Comparison of ENCODE assay signal across 9 mouse cellular contexts in genomic region chr8:107824640-107825039, GRCm38 (mm10).
DNase-seq lines count a peak whose midpoint lies in the region; ATAC-seq and TF ChIP-seq lines count a peak whose summit lies in the region.
"Had no signal": no experiment of that assay in that cellular context is flagged by ENCODE, and none has a peak within 500 bp of the region (broad histone marks: within the 10 kb centered on the region; RNA-seq: fewer than 3 reads in every experiment).

No protein-coding gene starts in this region.

- H3K9me3 ChIP-seq in kidney, embryonic 15.5 days (replicated peaks), result no peaks in the 10 kb centered on the region
- no peaks in the 10 kb centered on the region for H3K9me3 ChIP-seq in forebrain, embryonic 15.5 days
- H3K9me3 ChIP-seq in liver, embryonic 14.5 days (ENCODE audit: control insufficient read depth, low read length), result no peaks in the 10 kb centered on the region
- H3K9me3 ChIP-seq: liver, embryonic 15.5 days had no signal

- H3K36me3 ChIP-seq in kidney, embryonic 15.5 days, result no peaks in the 10 kb centered on the region
- no peaks in the 10 kb centered on the region for H3K36me3 ChIP-seq in kidney, adult 2 months (ENCODE audit: control insufficient read depth, insufficient read depth, low read length)
- H3K36me3 ChIP-seq in forebrain, embryonic 15.5 days, result no peaks in the 10 kb centered on the region
- H3K36me3 ChIP-seq in liver, embryonic 14.5 days (replicated peaks; ENCODE audit: control insufficient read depth, insufficient read depth, low read depth), result no peaks in the 10 kb centered on the region
- H3K36me3 ChIP-seq: liver, embryonic 15.5 days had no signal

- TF ChIP-seq CTCF in kidney, adult 2 months (conservative IDR thresholded peaks at IDR 0.05; ENCODE audit: insufficient read depth, insufficient read length, low read depth, low read length), result no peak
- TF ChIP-seq CTCF in liver, embryonic 14.5 days (IDR thresholded peaks at IDR 0.05; ENCODE audit: low read depth), result 0 out of 2 replicates have a peak, but pooled peaks have one; percentile 2

- peaks cover 30% of the 10 kb centered on the region for H3K4me1 ChIP-seq in kidney, embryonic 15.5 days
- H3K4me1 ChIP-seq in kidney, adult 2 months (ENCODE audit: control insufficient read depth, insufficient read depth, low read length), result no peaks in the 10 kb centered on the region
- peaks cover 22% of the 10 kb centered on the region for H3K4me1 ChIP-seq in forebrain, embryonic 15.5 days
- H3K4me1 ChIP-seq in liver, embryonic 14.5 days (replicated peaks; ENCODE audit: control insufficient read depth in 2 of 2, insufficient read depth in 2 of 2, low read length in 1 of 2), result 0 out of 4 replicates have a peak, but pooled peaks cover 0 to 2% of the 10 kb centered on the region in 2 experiments
- H3K4me1 ChIP-seq: liver, embryonic 15.5 days had no signal

- peak overlapping the region; percentile 19 for H3K4me3 ChIP-seq in kidney, embryonic 15.5 days (replicated peaks)
- no peak overlapping the region for H3K4me3 ChIP-seq in kidney, adult 2 months (ENCODE audit: insufficient read depth, low read depth, low read length)
- H3K4me3 ChIP-seq in forebrain, embryonic 15.5 days, result peak overlapping the region; percentile 19
- H3K4me3 ChIP-seq in liver, embryonic 14.5 days (ENCODE audit: insufficient read depth in 1 of 2, low read depth in 2 of 2, low read length in 2 of 2), result no peak overlapping the region
- H3K4me3 ChIP-seq: liver, embryonic 15.5 days had no signal

- no peak for DNase-seq in kidney, adult 2 months
- peak; percentile 33 for DNase-seq in brain, adult 2 months (ENCODE audit: low read depth, low spot score)
- no peak for DNase-seq in liver, embryonic 14.5 days (ENCODE audit: low read depth in 3 of 3, low spot score in 3 of 3)
- no peak for DNase-seq in testis, postnatal 14 days (ENCODE audit: low spot score)
- no peak for DNase-seq in cerebellum, adult 9-11 months
- DNase-seq in ovary, adult 18-20 months (ENCODE audit: low spot score), result no peak

- 4% methylated on average over 14 of the region's 14 CpGs for WGBS in kidney, embryonic 15.5 days
- WGBS in kidney, adult 2 months, result 5% methylated on average over 14 of the region's 14 CpGs
- WGBS in forebrain, embryonic 15.5 days, result 0% methylated on average over 14 of the region's 14 CpGs
- WGBS in liver, embryonic 14.5 days (ENCODE audit: insufficient replicate concordance), result 8% methylated on average over 14 of the region's 14 CpGs

- H3K27ac ChIP-seq in kidney, embryonic 15.5 days, result no peak overlapping the region
- H3K27ac ChIP-seq in kidney, adult 2 months (ENCODE audit: insufficient read depth, low read depth, low read length), result no peak overlapping the region
- no peak overlapping the region for H3K27ac ChIP-seq in forebrain, embryonic 15.5 days (replicated peaks)
- no peak overlapping the region for H3K27ac ChIP-seq in liver, embryonic 14.5 days
- H3K27ac ChIP-seq: liver, embryonic 15.5 days had no signal

- 0 out of 2 replicates have a peak overlapping the region, but pooled peaks have one; percentile 21 for H3K9ac ChIP-seq in kidney, embryonic 15.5 days
- H3K9ac ChIP-seq in forebrain, embryonic 15.5 days (replicated peaks), result peak overlapping the region; percentile 29
- no peak overlapping the region for H3K9ac ChIP-seq in liver, embryonic 14.5 days (replicated peaks)
- H3K9ac ChIP-seq: liver, embryonic 15.5 days had no signal

- H3K27me3 ChIP-seq in kidney, embryonic 15.5 days, result peaks cover 3% of the 10 kb centered on the region
- H3K27me3 ChIP-seq in kidney, adult 2 months (replicated peaks; ENCODE audit: control insufficient read depth, insufficient read depth, low read length), result no peaks in the 10 kb centered on the region
- peaks cover 8% of the 10 kb centered on the region; the same call in 1 of the 2 replicates for H3K27me3 ChIP-seq in forebrain, embryonic 15.5 days
- H3K27me3 ChIP-seq in liver, embryonic 14.5 days (ENCODE audit: control insufficient read depth, insufficient read depth, low read length), result no peaks in the 10 kb centered on the region

- ATAC-seq in kidney, embryonic 15.5 days (replicated peaks; ENCODE audit: low FRiP score), result no peak
- ATAC-seq in forebrain, embryonic 15.5 days (replicated peaks), result no peak
- no peak for ATAC-seq in liver, embryonic 14.5 days (ENCODE audit: insufficient read depth)

- peak overlapping the region; percentile 60 for H3K4me2 ChIP-seq in kidney, embryonic 15.5 days
- peak overlapping the region; percentile 48 for H3K4me2 ChIP-seq in forebrain, embryonic 15.5 days (replicated peaks)
- H3K4me2 ChIP-seq in liver, embryonic 14.5 days (ENCODE audit: low read depth), result no peak overlapping the region
- H3K4me2 ChIP-seq: liver, embryonic 15.5 days had no signal

- no peak for TF ChIP-seq POLR2A in kidney, adult 2 months (IDR thresholded peaks at IDR 0.05; ENCODE audit: low read depth, low read length)

- TF ChIP-seq EP300 in liver, embryonic 14.5 days (IDR thresholded peaks at IDR 0.05; ENCODE audit: low read depth), result no peak

Comparison
In these comparisons a context has a peak if more than half of its experiments do, and no peak if none do; other contexts are left out.
1. H3K4me3 ChIP-seq: peak in kidney, embryonic 15.5 days (single experiment) and forebrain, embryonic 15.5 days (single experiment); none in kidney, adult 2 months (single experiment) and liver, embryonic 14.5 days (0 of 2).